Mouse (Mus musculus) intestine, embryonic 16.5 days (tissue): ENCODE measurements around the gene Usp33. TPM values are rescaled to one million over a fixed set of nuclear protein-coding genes. Genes with fewer than 3 reads are reported as not detected.

Source experiments
- ATAC-seq: fragments of 200-750 bp; cut with Nextera tagmentation; 2 replicates; pipeline ENCODE4 v1.8.0; 2017; ENCODE audit warnings: moderate TSS enrichment, moderate library complexity
- H3K27ac ChIP-seq: fragments of 300-500 bp; sonication (generic); 2 replicates; pipeline ENCODE4 v1.5.1; 2014; ENCODE audit warnings: mild to moderate bottlenecking, low read length
- H3K27me3 ChIP-seq: fragments of 300-500 bp; sonication (generic); replicated peaks from 2 replicates; pipeline ENCODE4 v1.6.1; 2014; ENCODE audit warnings: low read length, control low read depth, mixed read lengths; ENCODE audit not compliant: control insufficient read depth, insufficient read depth
- H3K36me3 ChIP-seq: fragments of 300-500 bp; sonication (generic); 2 replicates; pipeline ENCODE4 v1.6.1; 2014; ENCODE audit warnings: low read length, control low read depth; ENCODE audit not compliant: control insufficient read depth, insufficient read depth
- H3K4me1 ChIP-seq: fragments of 300-500 bp; sonication (generic); 2 replicates; pipeline ENCODE4 v1.6.1; 2014; ENCODE audit warnings: low read length, control low read depth, mixed read lengths; ENCODE audit not compliant: control insufficient read depth, insufficient read depth
- H3K4me2 ChIP-seq: fragments of 300-500 bp; sonication (generic); 2 replicates; pipeline ENCODE4 v1.6.1; 2014; ENCODE audit warnings: low read depth, low read length, control low read depth
- H3K4me3 ChIP-seq: fragments of 300-500 bp; sonication (generic); 2 replicates; pipeline ENCODE4 v1.5.1; 2014; ENCODE audit warnings: mild to moderate bottlenecking, low read length
- H3K9ac ChIP-seq: fragments of 300-500 bp; sonication (generic); 2 replicates; pipeline ENCODE4 v1.6.1; 2014; ENCODE audit warnings: low read depth, low read length
- H3K9me3 ChIP-seq: fragments of 300-500 bp; sonication (generic); 2 replicates; pipeline ENCODE4 v1.6.1; 2016; ENCODE audit warnings: low read length, control low read depth; ENCODE audit not compliant: control insufficient read depth
- WGBS: fragments of 180-500 bp; shearing (Covaris S2); extraction: QIAGEN DNeasy Blood & Tissue Kit; methylation state at CpG from one replicate; pipeline ENCODE4 v1.1.7; 2014; 5-methylcytosine and 5-hydroxymethylcytosine counted together
- polyA plus RNA-seq: library from polyadenylated mRNA; unstranded; fragments of >200 nt; fragmentation: Nextera tagmentation; extraction: Ambion mirVana; gene quantifications from 2 replicates; pipeline ENCODE4 v1.2.1, GENCODE M21; 2015

Gene Usp33
- polyA plus RNA-seq, 1 experiment from 2014 or later = 46.0 TPM

DNA sequence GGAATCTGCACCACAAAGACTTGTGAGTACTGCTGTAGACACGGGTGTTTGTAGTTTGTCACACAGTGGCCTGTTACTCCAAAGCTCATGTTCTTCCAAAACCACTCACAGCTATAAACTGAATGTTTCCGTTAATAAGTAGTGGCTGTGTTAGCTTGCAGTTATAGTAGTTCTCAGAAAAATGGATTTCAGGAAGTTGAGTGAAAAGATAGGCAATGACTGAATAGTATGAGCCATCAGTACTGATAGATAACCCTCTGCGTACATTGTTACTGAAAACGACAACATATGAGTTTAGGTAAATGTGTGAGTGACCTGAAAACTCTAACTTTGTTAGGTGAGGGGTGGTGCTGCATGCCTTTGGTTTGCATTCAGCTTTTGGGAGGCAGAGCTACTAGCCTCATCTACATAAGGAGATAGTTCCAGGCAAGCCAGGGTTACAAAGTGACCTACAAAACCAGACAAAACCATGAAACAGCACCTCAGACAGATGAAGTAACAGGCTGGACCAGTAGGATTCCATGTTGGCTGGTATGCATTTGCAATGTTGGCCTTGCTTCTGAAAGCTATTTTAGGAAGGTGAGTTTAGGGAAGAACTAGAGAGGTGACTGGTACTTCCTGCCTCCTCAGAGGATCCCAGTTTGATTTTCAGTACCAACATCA, 59.8 kb downstream of the Usp33 start:
- no peak for ATAC-seq
- Histone ChIP-seq H3K27me3 (no peaks in the 10 kb centered on the region), H3K9me3 (no peaks in the 10 kb centered on the region), H3K4me1 (peaks cover 26% of the 10 kb centered on the region; the same call in 1 of the 2 replicates), H3K27ac (no peak overlapping the region), H3K4me3 (no peak overlapping the region), H3K36me3 (no peaks in the 10 kb centered on the region), H3K4me2 (no peak overlapping the region), H3K9ac (no peak overlapping the region)
- 59% methylated on average over 4 of the region's 4 CpGs for WGBS

- Histone ChIP-seq H3K4me2 (no peak overlapping the region), H3K36me3 (no peaks in the 10 kb centered on the region), H3K4me3 (no peak overlapping the region), H3K4me1 (peaks cover 6% of the 10 kb centered on the region; the same call in 1 of the 2 replicates), H3K9me3 (no peaks in the 10 kb centered on the region), H3K27ac (no peak overlapping the region), H3K9ac (no peak overlapping the region), H3K27me3 (no peaks in the 10 kb centered on the region)
- ATAC-seq = no peak
- WGBS = 74% methylated on average over 7 of the region's 7 CpGs
Observed at GRCm38 (mm10) chr3:152410980-152411551, 64.8 kb downstream of the Usp33 start.

DNA sequence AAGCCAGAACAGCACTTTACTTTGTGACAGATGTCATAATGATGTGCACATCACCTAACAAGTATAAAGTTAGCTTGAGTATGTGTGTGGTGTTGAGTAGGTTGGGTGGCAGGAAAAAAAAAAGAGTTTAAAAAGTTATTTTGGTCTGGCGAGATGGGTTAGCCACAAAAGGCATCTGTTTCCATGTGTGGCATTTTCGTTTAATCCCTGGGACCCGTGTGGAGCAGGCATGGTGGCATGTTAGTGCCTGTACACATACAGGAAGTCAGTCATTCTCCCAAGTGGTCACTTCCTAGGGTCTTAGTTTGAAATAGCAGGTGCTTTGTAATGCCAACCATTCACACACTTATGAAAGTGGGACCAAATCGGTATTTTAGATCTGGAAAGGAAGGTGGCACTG, 66.1 kb downstream of the Usp33 start:
- Histone ChIP-seq H3K4me1 (peaks cover 6% of the 10 kb centered on the region; the same call in 1 of the 2 replicates), H3K27me3 (no peaks in the 10 kb centered on the region), H3K9me3 (no peaks in the 10 kb centered on the region), H3K27ac (no peak overlapping the region), H3K36me3 (no peaks in the 10 kb centered on the region), H3K9ac (no peak overlapping the region), H3K4me3 (no peak overlapping the region), H3K4me2 (no peak overlapping the region)
- 83% methylated on average over 4 of the region's 4 CpGs for WGBS
- ATAC-seq = no peak

DNA sequence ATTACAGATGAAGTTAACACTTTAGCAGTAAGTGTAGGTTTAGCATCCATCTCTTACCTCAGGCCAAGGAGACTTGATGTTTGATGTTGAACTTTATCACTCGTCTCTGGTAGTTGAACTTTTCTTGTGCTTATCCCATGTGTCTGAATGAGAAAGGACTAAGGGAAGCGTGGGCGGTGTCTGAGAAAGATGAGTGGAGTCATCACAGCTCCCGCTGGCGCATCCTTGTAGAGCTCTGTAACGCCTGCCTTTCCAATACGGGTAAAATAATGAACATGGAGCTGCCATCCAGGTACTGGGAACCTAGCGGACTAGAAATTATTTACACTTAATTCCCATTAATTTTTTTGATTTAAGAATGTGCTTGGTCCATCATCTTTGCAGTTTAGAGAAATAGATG, 82.6 kb downstream of the Usp33 start:
- no peaks in the 10 kb centered on the region for H3K4me1 ChIP-seq
- H3K27me3 ChIP-seq = no peaks in the 10 kb centered on the region
- no peak overlapping the region for H3K4me3 ChIP-seq
- no peak for ATAC-seq
- H3K27ac ChIP-seq = no peak overlapping the region
- no peaks in the 10 kb centered on the region for H3K9me3 ChIP-seq
- H3K4me2 ChIP-seq = no peak overlapping the region
- H3K36me3 ChIP-seq = peaks cover 5% of the 10 kb centered on the region
- no peak overlapping the region for H3K9ac ChIP-seq
- WGBS = 89% methylated on average over 8 of the region's 8 CpGs

GRCm38 (mm10) chr3:152432677-152433076, 86.4 kb downstream of the Usp33 start:
- Histone ChIP-seq H3K9ac (no peak overlapping the region), H3K36me3 (peaks cover 5% of the 10 kb centered on the region), H3K27ac (no peak overlapping the region), H3K9me3 (no peaks in the 10 kb centered on the region), H3K4me3 (no peak overlapping the region), H3K4me1 (no peaks in the 10 kb centered on the region), H3K27me3 (no peaks in the 10 kb centered on the region), H3K4me2 (no peak overlapping the region)
- no peak for ATAC-seq
- 96% methylated on average over 7 of the region's 7 CpGs for WGBS

- Histone ChIP-seq H3K27ac (no peak overlapping the region), H3K4me2 (no peak overlapping the region), H3K9me3 (no peaks in the 10 kb centered on the region), H3K36me3 (no peaks in the 10 kb centered on the region), H3K9ac (no peak overlapping the region), H3K4me1 (no peaks in the 10 kb centered on the region), H3K4me3 (no peak overlapping the region), H3K27me3 (no peaks in the 10 kb centered on the region)
- no peak for ATAC-seq
Observed at GRCm38 (mm10) chr3:152435590-152435989, 89.3 kb downstream of the Usp33 start.

GRCm38 (mm10) chr3:152438068-152438467, 91.8 kb downstream of the Usp33 start:
- Histone ChIP-seq H3K4me2 (no peak overlapping the region), H3K9ac (no peak overlapping the region), H3K36me3 (no peaks in the 10 kb centered on the region), H3K9me3 (no peaks in the 10 kb centered on the region), H3K27ac (no peak overlapping the region), H3K27me3 (no peaks in the 10 kb centered on the region), H3K4me1 (no peaks in the 10 kb centered on the region; the same call in 1 of the 2 replicates), H3K4me3 (no peak overlapping the region)
- peak; percentile 55; the same call in 1 of the 2 replicates for ATAC-seq
- WGBS = 94% methylated on average over 7 of the region's 7 CpGs

GRCm38 (mm10) chr3:152442795-152443194, 96.5 kb downstream of the Usp33 start:
- Histone ChIP-seq H3K9ac (no peak overlapping the region), H3K36me3 (no peaks in the 10 kb centered on the region), H3K27me3 (no peaks in the 10 kb centered on the region), H3K4me1 (no peaks in the 10 kb centered on the region; the same call in 1 of the 2 replicates), H3K27ac (no peak overlapping the region), H3K4me3 (no peak overlapping the region), H3K9me3 (no peaks in the 10 kb centered on the region), H3K4me2 (no peak overlapping the region)
- ATAC-seq = no peak
- WGBS = 87% methylated on average over 4 of the region's 4 CpGs
